Mouse (Mus musculus) CH12.LX (cell line): Measurements from ENCODE around the gene Ibtk. TPM values are rescaled to one million over a fixed set of nuclear protein-coding genes. Genes with fewer than 3 reads are reported as not detected.
A peak's percentile ranks its signal among the peaks of the same experiment; 100 is the strongest.

ENCODE experiments used
- DNase-seq: peaks from one replicate; pipeline ENCODE4 v3.0.0-alpha.2; 2013; ENCODE audit errors: extremely low read depth
- H3K27ac ChIP-seq: 2 replicates; pipeline ENCODE4 v1.5.1; 2012; ENCODE audit warnings: low read depth, mild to moderate bottlenecking, control low read depth, moderate library complexity; ENCODE audit not compliant: insufficient read depth
- H3K27me3 ChIP-seq: replicated peaks from 2 replicates; pipeline ENCODE3; 2012; ENCODE audit warnings: inconsistent platforms
- H3K36me3 ChIP-seq, 2 experiments: replicated peaks in 1 of 2; 2 replicates each; pipeline versions ENCODE3 to v1.6.1; 2012; ENCODE audit warnings: inconsistent platforms in 1 of 2, low read length in 1 of 2, mild to moderate bottlenecking in 1 of 2, mixed read lengths in 1 of 2, moderate library complexity in 1 of 2; ENCODE audit not compliant: control insufficient read depth in 1 of 2, insufficient read depth in 1 of 2
- H3K4me1 ChIP-seq, 2 experiments: 2 replicates each; pipeline ENCODE4 v1.6.1; 2012; ENCODE audit warnings: inconsistent platforms in 1 of 2, moderate library complexity in 1 of 2; ENCODE audit not compliant: insufficient read depth in 2 of 2, control insufficient read depth in 1 of 2
- H3K4me2 ChIP-seq: 2 replicates; pipeline ENCODE4 v1.6.1; 2012; ENCODE audit warnings: low read depth, mild to moderate bottlenecking, control low read depth; ENCODE audit not compliant: poor library complexity, insufficient read depth, severe bottlenecking
- H3K4me3 ChIP-seq, 3 experiments: fragments of 150-350 bp in 1 of 3; sonication (generic) in 1 of 3; replicated peaks in 1 of 3; 2 replicates each; pipeline versions ENCODE3 to v1.5.1; 2011 to 2012; ENCODE audit warnings: low read depth in 2 of 3, low read length in 2 of 3, mild to moderate bottlenecking in 2 of 3, moderate library complexity in 2 of 3, control low read depth in 1 of 3, improper control_type of control experiment in 1 of 3, inconsistent platforms in 1 of 3, mixed read lengths in 1 of 3; ENCODE audit not compliant: poor library complexity in 1 of 3
- H3K79me2 ChIP-seq: replicated peaks from 2 replicates; pipeline ENCODE4 v1.6.1; 2012; ENCODE audit warnings: mild to moderate bottlenecking, moderate library complexity; ENCODE audit not compliant: control insufficient read depth, poor library complexity, insufficient read depth, severe bottlenecking; ENCODE audit errors: extremely low read depth
- H3K9ac ChIP-seq: 2 replicates; pipeline ENCODE4 v1.6.1; 2012; ENCODE audit warnings: low read depth, mild to moderate bottlenecking, control low read depth, moderate library complexity; ENCODE audit not compliant: insufficient read depth
- H3K9me3 ChIP-seq: replicated peaks from 2 replicates; pipeline ENCODE3; 2012; ENCODE audit warnings: low read length, inconsistent platforms, mixed read lengths
- BHLHE40 ChIP-seq: IDR thresholded peaks from 2 replicates; pipeline ENCODE4 v1.6.1; 2011; ENCODE audit warnings: mild to moderate bottlenecking, low read depth, low read length, improper control_type of control experiment
- CHD1 ChIP-seq: IDR thresholded peaks from 2 replicates; pipeline ENCODE4 v1.6.1; 2012; ENCODE audit warnings: low read depth, low read length, improper control_type of control experiment, inconsistent platforms
- CTCF ChIP-seq, 2 experiments: IDR thresholded peaks in 1 of 2; conservative IDR thresholded peaks in 1 of 2; 2 replicates each; pipeline ENCODE4 v1.5.1; 2011 to 2012; ENCODE audit warnings: low read depth in 2 of 2, low read length in 2 of 2, improper control_type of control experiment in 1 of 2, inconsistent platforms in 1 of 2, mild to moderate bottlenecking in 1 of 2, moderate library complexity in 1 of 2
- GABPA ChIP-seq: IDR thresholded peaks from 2 replicates; pipeline ENCODE4 v1.6.1; 2012; ENCODE audit warnings: low read depth, low read length, improper control_type of control experiment, inconsistent platforms; ENCODE audit not compliant: insufficient replicate concordance
- MAZ ChIP-seq: IDR thresholded peaks from 2 replicates; pipeline ENCODE4 v1.6.1; 2012; ENCODE audit warnings: low read depth, mild to moderate bottlenecking, inconsistent platforms, low read length, improper control_type of control experiment, moderate library complexity
- MEF2A ChIP-seq: IDR thresholded peaks from 2 replicates; pipeline ENCODE4 v1.6.1; 2014; ENCODE audit warnings: low read depth, mild to moderate bottlenecking, inconsistent platforms, low read length, improper control_type of control experiment, borderline replicate concordance
- NELFE ChIP-seq: IDR thresholded peaks from 2 replicates; pipeline ENCODE4 v1.6.1; 2011; ENCODE audit warnings: low read depth, low read length, improper control_type of control experiment
- NRF1 ChIP-seq: IDR thresholded peaks from 2 replicates; pipeline ENCODE4 v1.6.1; 2014; ENCODE audit warnings: low read depth, mild to moderate bottlenecking, inconsistent platforms, low read length, improper control_type of control experiment, moderate library complexity
- PAX5 ChIP-seq: IDR thresholded peaks from 2 replicates; pipeline ENCODE4 v1.6.1; 2012; ENCODE audit warnings: low read length, inconsistent platforms, mixed read lengths
- POLR2A ChIP-seq: IDR thresholded peaks from 2 replicates; pipeline ENCODE4 v1.6.1; 2011; ENCODE audit warnings: low read depth, mild to moderate bottlenecking, improper control_type of control experiment, low read length
- POLR2AphosphoS2 ChIP-seq: IDR thresholded peaks from 2 replicates; pipeline ENCODE4 v1.6.1; 2011; ENCODE audit warnings: low read depth, low read length, improper control_type of control experiment
- RAD21 ChIP-seq: IDR thresholded peaks from 2 replicates; pipeline ENCODE4 v1.6.1; 2011; ENCODE audit warnings: low read depth, mild to moderate bottlenecking, low read length, improper control_type of control experiment, moderate library complexity
- RCOR1 ChIP-seq: conservative IDR thresholded peaks from 2 replicates; pipeline ENCODE4 v1.6.1; 2012; ENCODE audit warnings: low read depth, mild to moderate bottlenecking, inconsistent platforms, low read length, improper control_type of control experiment
- TBP ChIP-seq: conservative IDR thresholded peaks from 2 replicates; pipeline ENCODE4 v1.6.1; 2011; ENCODE audit warnings: low read depth, low read length, improper control_type of control experiment
- UBTF ChIP-seq: IDR thresholded peaks from 2 replicates; pipeline ENCODE4 v1.6.1; 2012; ENCODE audit warnings: low read depth, mild to moderate bottlenecking, inconsistent platforms, low read length, improper control_type of control experiment, moderate library complexity
- USF1 ChIP-seq: IDR thresholded peaks from 2 replicates; pipeline ENCODE4 v1.6.1; 2014; ENCODE audit warnings: low read depth, mild to moderate bottlenecking, inconsistent platforms, low read length, improper control_type of control experiment
- USF2 ChIP-seq: conservative IDR thresholded peaks from 2 replicates; pipeline ENCODE4 v1.6.1; 2011; ENCODE audit warnings: low read depth, low read length, improper control_type of control experiment
- ZC3H11A ChIP-seq: IDR thresholded peaks from 2 replicates; pipeline ENCODE4 v1.6.1; 2012; ENCODE audit warnings: low read depth, mild to moderate bottlenecking, inconsistent platforms, low read length, improper control_type of control experiment
- ZKSCAN1 ChIP-seq: IDR thresholded peaks from 2 replicates; pipeline ENCODE4 v1.6.1; 2012; ENCODE audit warnings: low read depth, inconsistent platforms, low read length, improper control_type of control experiment, borderline replicate concordance
- ZMIZ1 ChIP-seq: IDR thresholded peaks from 2 replicates; pipeline ENCODE4 v1.6.1; 2012; ENCODE audit warnings: low read depth, mild to moderate bottlenecking, inconsistent platforms, low read length, improper control_type of control experiment
- ZNF384 ChIP-seq: IDR thresholded peaks from 2 replicates; pipeline ENCODE4 v1.6.1; 2012; ENCODE audit warnings: low read depth, low read length, improper control_type of control experiment, inconsistent platforms
- dilution Hi-C: fragments of 300-500 bp; cut with MboI; formaldehyde crosslinking; loops from 2 replicates; pipeline ENCODE4 v1.14.3; 2020; ENCODE audit warnings: low sequenced_read_pairs; ENCODE audit not compliant: extremely low pct_unique_long_range_greater_than_20kb, extremely low pct_ligation_motif_present
- in situ Hi-C: fragments of 300-500 bp; cut with MboI; formaldehyde crosslinking; loops from 3 replicates; pipeline ENCODE4 v1.14.3; 2019; ENCODE audit warnings: low sequenced_read_pairs, low pct_ligation_motif_present, low pct_unique_long_range_greater_than_20kb, mixed read lengths
- polyA plus RNA-seq: library from polyadenylated mRNA; unstranded; fragments of >175 nt; gene quantifications from 2 replicates; pipeline ENCODE4 v1.2.1, GENCODE M21; 2012; ENCODE audit warnings: low read depth; ENCODE audit not compliant: insufficient read length
- total RNA-seq, 2 experiments: library from RNA; depleted of rRNA; stranded (reverse); fragments of 300-350 nt in 1 of 2; fragments of >200 nt in 1 of 2; gene quantifications; 2 replicates each; pipeline ENCODE4 v1.2.3; 2012 to 2014

Ibtk gene
- total and polyA plus RNA-seq, 3 experiments = 34.2 to 41.3 (median 40.6) TPM

GRCm38 (mm10) chr9:85743358-85743757 is 5.8 kb downstream of the Ibtk start:
- peaks cover 3 to 21% of the 10 kb centered on the region in 2 experiments; a peak in 3 of 4 replicates for H3K4me1 ChIP-seq
- no peaks in the 10 kb centered on the region for H3K27me3 ChIP-seq
- peak overlapping the region; percentile 16; the same call in 1 of the 2 replicates for H3K27ac ChIP-seq
- dilution Hi-C loops = no loop called here
- H3K4me2 ChIP-seq = no peak overlapping the region
- TF ChIP-seq USF1 (no peak), CTCF (conservative IDR thresholded peaks at IDR 0.05 in 1 of 2, IDR thresholded peaks at IDR 0.05 in 1 of 2; ENCODE audit: low read depth in 2 of 2, low read length in 2 of 2) (no peak)
- peaks cover 4% of the 10 kb centered on the region for H3K9me3 ChIP-seq
- peaks cover 18 to 57% of the 10 kb centered on the region in 2 experiments for H3K36me3 ChIP-seq
- DNase-seq = no peak
- H3K4me3 ChIP-seq = no peak overlapping the region
- peaks cover 54% of the 10 kb centered on the region for H3K79me2 ChIP-seq
- H3K9ac ChIP-seq = no peak overlapping the region
- in situ Hi-C loops = loop anchor here (25.0 kb wide), 1 partner anchor 819 kb away; the partner anchor contains the start of genes Pgm3 and Rwdd2a

- Histone ChIP-seq H3K9ac (no peak overlapping the region), H3K9me3 (peaks cover 4% of the 10 kb centered on the region), H3K27me3 (no peaks in the 10 kb centered on the region), H3K36me3 (peaks cover 27 to 69% of the 10 kb centered on the region in 2 experiments), H3K4me1 (peaks cover 3 to 18% of the 10 kb centered on the region in 2 experiments; a peak in 3 of 4 replicates), H3K79me2 (peaks cover 49% of the 10 kb centered on the region), H3K27ac (no peak overlapping the region), H3K4me2 (no peak overlapping the region), H3K4me3 (no peak overlapping the region)
- in situ Hi-C loops = loop anchor here (25.0 kb wide), 1 partner anchor 820 kb away; the partner anchor contains the start of genes Pgm3 and Rwdd2a
- peak; percentile 14 for DNase-seq
- dilution Hi-C loops = no loop called here
- no peak for TF ChIP-seq ZKSCAN1
- TF ChIP-seq NRF1 = no peak
- TF ChIP-seq MAZ = no peak
- TF ChIP-seq BHLHE40 = no peak
- TF ChIP-seq UBTF = no peak
- TF ChIP-seq CTCF (conservative IDR thresholded peaks at IDR 0.05 in 1 of 2, IDR thresholded peaks at IDR 0.05 in 1 of 2; ENCODE audit: low read depth in 2 of 2, low read length in 2 of 2) = no peak
- no peak for TF ChIP-seq POLR2AphosphoS2
- TF ChIP-seq RAD21 = no peak
- no peak for TF ChIP-seq RCOR1
- no peak for TF ChIP-seq TBP
- TF ChIP-seq ZC3H11A = no peak
- TF ChIP-seq GABPA = no peak
- TF ChIP-seq PAX5 = no peak
- no peak for TF ChIP-seq NELFE
- no peak for TF ChIP-seq POLR2A
- no peak for TF ChIP-seq ZMIZ1
- TF ChIP-seq ZNF384 = no peak
- no peak for TF ChIP-seq MEF2A
- TF ChIP-seq USF2 = no peak
- no peak for TF ChIP-seq CHD1
These were observed 7.0 kb downstream of the Ibtk start for GRCm38 (mm10) chr9:85742107-85742506.
